Mouse (Mus musculus) spleen, adult 12 weeks (tissue): ENCODE measurements around the gene Phc2.
A peak's percentile ranks its signal among the peaks of the same experiment; 100 is the strongest.

Experiments used
- DNase-seq: peaks from one replicate; pipeline ENCODE4 v3.0.0; 2022; ENCODE audit warnings: low spot score

Gene Phc2

DNA sequence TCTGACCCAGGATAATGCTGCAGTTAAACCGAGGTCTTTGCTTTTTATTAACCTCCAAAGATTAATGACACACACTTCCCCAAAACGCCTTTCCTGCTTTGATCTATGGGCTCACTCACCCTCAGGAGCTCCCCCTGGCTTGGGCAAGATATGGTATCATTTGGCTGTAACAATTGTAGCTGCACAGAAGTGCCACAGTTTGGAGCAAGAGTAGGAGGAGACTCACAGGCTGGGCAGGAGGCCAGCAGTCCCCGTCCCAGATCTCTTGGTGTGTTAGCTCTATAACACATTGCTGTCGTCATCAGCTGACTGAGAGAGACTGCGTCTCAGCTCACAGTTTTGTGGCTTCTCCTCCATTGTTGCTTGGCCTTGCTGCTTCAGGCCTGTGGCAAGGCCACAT is 65.6 kb downstream of the Phc2 start:
- DNase-seq: no peak

DNA sequence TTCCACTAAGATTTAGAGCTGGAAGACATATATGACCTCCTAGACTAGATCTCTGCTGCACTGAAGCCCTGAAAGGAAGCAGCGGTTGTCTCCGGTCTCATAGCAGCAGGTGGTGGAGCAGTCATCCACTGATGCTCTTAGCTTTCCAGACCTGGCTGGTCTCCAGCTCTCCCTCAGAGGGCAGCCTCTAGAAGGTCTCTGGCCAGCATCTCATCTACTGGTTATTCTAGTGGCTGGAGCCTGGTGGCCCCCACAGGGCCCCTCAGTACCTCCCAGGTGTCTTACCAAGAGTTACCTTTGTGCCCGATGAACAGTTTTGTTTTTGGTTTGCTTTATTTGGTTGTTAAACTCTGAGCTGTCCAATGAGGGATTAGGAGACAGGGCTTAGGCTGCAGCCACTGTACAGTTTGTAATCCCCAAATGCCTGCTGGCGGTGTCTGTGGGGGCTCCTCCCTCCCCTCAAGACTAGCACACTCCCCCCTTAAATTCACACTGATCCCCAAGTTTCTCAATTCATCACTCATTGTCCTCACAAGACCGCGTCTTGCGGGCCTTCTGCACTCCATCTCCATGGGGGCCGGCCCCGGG is 66.7 kb downstream of the Phc2 start:
- no peak for DNase-seq

DNA sequence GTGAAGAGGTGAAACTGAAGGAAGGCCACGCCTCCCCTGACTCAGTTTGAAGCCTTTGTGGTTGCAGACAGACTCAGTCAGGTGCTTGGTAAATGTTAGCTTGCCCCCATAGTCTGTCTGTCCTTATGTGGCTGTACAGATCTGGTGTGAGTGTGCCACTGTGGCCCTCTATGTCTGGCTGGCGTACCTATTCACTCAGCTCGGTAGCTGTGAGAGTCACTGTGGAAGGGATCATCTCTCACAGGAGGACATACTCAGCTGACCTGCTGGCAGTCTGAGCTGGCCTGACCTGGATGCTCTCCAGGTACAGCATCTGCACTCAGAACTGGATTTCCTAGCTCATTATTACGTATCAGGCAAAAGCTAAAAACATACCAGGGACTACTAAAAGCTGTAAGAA is 67.3 kb downstream of the Phc2 start:
- no peak for DNase-seq

DNA sequence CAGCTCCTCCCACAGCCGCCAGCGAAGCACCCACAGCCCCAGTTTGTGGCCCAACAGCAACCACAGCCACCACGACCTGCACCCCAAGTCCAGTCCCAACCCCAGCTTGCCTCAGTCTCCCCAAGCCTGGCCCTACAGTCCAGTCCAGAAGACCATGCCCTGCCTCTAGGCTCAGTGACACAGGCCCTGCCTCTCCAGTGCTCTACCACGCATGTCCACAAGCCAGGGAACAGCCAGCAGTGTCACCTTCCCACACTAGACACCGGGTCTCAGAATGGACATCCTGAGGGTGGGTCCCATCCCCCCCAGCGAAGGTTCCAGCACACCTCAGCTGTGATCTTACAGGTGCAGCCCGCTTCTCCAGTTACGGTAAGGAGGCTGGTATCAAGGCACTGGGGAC is 68.4 kb downstream of the Phc2 start:
- DNase-seq: no peak

DNA sequence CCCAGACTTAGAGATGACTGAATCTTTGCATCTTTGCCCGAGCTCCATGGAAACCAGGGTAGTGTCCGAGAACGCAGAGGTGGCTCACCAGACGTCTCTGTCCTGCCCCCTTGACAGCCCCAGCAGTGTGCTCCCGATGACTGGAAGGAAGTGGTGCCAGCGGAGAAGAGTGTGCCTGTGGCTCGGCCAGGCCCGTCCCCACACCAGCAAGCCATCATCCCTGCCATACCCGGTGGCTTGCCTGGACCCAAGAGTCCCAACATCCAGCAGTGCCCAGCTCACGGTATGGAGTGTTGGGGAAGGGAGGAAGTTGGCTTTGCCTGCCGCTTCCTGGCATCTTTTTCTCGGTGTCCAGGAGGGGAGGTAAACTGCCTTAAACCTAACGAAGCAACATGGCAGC is 68.9 kb downstream of the Phc2 start:
- DNase-seq: no peak

DNA sequence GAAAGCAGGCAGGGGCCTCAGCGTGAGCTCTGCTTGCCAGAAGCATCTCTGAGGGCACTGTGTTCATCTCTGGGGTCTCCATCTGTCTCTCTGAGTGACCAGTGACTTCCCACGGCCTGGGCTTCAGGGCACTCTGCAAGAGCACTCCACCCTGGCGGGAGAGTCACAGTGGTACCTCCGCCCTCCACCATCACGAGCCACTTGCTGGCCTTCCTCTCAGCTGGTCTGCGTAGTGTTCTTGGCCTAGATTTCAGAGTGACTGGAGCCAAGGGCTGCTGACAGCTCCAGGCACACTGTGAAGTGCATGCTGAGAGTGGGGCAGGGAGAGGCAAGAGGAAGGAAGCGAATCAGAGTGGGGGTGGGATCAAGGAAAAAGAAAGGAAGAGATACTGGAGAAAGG is 69.6 kb downstream of the Phc2 start:
- no peak for DNase-seq

DNA sequence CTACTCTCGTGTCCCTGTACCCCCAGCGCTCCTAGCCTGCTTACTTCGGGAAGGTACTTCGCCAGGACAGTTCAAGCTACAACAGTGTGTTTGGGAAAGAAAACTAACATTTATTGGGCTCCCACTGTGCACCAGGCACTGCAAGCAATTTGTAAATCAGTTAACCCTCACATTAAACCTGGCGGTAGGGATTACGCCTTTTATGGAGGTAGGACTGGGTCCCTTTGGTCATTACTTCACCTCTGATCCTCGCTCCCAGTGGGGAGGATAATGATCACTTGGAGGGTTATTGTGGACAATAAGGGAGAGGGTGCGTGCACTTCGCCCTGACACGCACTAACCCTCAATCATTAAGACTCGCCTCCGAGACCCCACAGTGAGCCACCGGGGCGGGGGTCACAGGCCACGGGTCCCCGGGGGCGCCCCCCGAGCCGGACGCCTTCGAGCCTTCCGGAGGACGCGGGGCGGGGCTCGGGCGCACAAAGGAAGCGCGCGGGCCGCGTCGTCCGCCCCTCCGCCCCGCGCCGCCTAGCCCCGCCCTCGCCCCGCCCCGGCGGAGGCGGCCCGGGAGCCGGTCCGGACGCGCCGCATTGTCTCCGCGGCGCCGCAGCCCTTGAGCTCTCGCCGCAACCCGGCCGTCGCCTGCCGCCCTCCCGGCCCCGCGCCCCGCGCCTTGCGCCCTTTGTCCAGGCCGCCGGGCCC is 72.7 kb downstream of the Phc2 start:
- DNase-seq: peak; percentile 77

- DNase-seq: peak; percentile 61
These were observed 73.4 kb downstream of the Phc2 start for GRCm38 (mm10) chr4:128727721-128728430.

GRCm38 (mm10) chr4:128728431-128728851 is 73.9 kb downstream of the Phc2 start:
- DNase-seq: no peak

DNA sequence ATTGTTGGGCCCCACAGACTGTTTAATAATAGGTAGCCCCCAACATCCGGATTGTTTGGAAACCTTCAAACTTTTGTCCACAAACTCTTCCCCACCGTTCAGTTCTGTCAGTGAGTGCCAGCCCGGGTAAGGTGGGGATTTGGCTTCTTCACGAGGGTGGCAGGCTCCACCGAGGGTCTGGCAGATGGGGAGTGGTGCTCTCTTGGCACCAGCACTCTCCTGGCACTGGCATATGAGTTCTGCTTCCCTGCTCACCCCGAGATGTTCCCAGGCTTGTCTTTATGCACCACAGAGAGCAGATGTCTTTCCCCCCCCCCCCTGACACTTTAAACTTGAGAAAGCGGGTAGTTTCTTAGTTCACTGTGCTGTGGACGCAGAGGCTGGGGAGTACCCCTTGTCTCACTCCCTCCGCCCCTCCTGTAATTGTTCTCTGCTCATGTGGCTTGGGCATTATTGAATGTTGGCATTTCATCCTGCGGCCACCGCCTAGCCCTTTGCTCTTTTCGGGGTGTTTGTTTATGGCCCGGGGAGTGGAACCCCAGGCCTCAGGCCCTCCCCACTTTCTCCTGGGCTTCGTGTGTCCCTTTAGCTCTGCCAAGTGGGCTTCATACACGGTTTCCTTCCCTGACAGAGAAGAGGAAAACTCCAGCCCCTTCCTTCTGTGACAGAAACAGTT is 74.7 kb downstream of the Phc2 start:
- DNase-seq: no peak

- DNase-seq: no peak
These were observed 75.2 kb downstream of the Phc2 start for GRCm38 (mm10) chr4:128729709-128730037.

DNA sequence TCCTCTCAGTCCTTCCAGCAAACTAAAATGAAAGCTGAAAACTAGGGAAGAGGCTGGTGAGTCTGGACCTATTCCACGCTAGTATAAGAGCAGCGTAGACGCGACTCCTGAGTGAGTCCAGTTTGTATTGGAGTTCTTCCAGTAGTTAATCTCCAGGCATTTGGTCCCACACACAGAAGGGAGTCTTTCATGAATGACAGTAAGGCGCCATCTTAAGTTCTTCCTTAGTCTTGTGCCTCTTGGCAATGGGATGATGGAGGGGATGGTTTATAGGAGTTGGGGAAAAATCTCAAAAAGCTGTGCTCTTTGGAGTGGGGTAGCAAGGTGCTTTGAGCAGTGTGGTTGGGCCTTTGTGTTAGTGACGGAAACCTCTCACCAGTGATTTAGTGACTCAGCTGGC is 75.8 kb downstream of the Phc2 start:
- no peak for DNase-seq

DNA sequence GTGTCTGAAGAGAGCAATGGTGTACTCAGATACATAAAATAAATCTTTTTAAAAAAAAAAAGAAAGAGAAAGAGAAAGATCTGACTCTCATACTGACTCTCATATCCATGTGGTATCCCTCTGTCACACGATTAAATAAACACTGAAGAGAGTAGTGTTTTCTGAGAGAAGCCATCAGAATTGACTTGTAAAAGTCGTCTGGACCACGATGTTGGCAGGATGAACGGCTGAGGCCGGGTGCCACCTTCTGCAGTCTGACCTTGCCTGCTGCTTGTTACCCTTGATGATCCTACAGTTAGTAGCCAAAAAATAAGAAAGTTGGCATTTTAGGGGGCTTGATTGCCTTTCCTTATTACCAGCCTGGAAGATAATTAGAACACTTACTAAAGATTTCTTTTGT is 78.3 kb downstream of the Phc2 start:
- DNase-seq: no peak

GRCm38 (mm10) chr4:128733496-128733895 is 79.0 kb downstream of the Phc2 start:
- DNase-seq: no peak

GRCm38 (mm10) chr4:128734217-128734616 is 79.7 kb downstream of the Phc2 start:
- no peak for DNase-seq

GRCm38 (mm10) chr4:128734721-128735671 is 80.5 kb downstream of the Phc2 start:
- DNase-seq: peak; percentile 43

DNA sequence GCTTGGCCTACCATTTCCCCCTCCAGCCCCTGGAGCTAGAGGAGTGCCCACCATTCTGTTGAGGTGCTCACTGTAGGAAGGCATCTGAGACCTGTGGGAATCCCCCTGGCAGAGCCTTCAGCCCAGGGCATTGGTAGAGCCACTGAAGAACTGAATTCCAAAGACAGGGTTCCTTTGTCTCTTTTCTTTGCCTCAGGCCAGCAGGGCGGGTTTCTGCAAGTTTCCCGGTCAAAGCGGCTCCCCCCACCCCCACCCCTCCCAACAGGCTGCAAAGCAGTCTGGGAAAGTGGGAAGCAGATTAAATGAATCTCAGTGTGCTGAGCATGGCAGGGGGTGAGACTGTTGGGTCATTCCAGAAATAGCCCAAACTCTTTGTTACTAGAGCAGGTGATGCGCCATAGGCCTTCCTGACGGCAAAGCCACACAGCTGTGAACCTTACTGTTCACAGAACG is 82.7 kb downstream of the Phc2 start:
- no peak for DNase-seq

DNA sequence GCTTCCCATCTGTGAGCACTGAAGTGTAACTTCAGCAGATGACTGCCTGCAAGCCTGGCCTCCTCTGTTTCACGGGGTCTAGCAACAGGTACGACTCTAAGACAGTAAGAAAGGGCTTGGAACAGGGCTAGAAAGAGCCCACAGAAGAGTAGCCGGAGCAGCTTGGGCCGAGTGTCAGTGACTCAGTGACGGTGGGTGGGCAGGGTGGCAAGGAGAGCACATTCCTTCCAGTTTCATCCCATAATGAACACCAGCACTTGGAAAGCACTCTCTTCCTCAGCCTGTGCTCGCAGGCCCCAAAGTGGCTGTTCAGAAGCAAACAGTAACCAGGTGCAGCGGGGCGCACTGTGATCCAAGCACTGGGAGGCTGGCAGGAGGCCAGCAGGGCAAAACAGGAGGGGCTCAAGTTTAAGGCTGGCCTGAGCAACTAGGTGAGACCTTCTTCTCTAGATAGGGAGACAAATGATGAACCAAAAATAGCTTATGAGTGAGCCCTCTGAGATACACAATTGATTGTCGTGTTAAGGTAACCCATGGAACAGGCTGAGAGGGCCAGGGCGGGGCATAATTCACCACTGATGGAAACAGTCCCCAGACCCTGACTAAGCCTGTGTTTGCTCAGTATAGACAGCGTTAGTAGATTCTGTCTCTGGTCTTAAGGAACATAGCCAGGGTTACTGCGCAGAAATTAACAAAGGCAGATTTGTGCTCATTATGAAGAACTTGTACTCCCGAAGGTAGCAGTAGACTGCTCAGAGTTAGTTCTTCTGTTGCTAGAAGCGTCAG is 83.5 kb downstream of the Phc2 start:
- DNase-seq: no peak

- no peak for DNase-seq
These were observed 86.4 kb downstream of the Phc2 start for GRCm38 (mm10) chr4:128740878-128741277.

DNA sequence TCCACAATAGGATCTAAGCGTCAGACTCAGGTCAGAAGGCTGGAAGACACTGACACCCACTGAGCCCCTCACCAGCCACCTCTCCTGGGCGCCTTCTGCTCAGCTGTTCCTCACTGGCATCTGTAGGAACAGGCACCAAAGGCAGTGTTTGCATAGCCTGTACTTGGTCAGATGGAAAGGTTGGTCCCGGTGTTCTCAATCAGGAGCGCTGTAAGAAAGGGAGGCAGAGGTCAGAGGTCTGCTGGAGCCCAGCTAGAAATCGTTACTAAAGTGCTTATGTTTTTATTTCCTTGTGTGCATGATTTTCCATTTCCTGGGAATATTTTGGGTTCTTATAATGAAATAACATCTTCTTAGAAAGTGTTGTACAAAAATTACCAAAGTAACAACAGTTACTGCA is 87.4 kb downstream of the Phc2 start:
- DNase-seq: no peak

DNA sequence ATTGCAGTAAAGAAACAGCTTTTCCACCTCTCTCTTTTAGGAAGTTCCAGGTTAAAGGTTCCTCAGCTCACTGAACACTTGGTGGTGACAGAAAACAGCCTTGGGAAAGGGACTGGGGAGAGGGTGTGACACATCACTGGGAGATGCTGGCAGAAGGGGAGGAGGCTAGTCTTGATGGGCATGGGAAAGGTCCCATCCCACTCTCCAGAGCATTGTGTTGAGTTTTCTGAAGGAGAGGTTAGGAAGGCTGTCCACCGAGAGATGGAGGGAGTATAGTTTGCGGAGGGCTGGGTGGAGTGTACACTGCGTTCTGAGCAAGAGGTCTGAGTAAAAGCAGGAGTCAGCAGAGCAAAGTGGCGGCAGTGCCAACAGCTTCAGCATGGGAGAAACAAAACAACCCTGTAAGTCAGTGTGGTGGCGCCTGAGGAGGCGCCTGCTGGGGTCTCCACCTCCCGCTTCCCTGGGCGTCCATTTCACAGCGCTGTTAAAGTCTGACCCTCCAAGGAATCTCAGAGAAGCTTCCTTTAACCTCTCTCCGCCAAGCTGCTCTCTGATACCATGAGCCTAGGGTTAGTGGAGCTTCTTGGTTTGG is 88.0 kb downstream of the Phc2 start:
- DNase-seq: no peak
